Mouse (Mus musculus) C2C12 (cell line): Measurements from ENCODE around the gene Nid1.

Source experiments
- CEBPB ChIP-seq: IDR thresholded peaks from one replicate; pipeline ENCODE4 v1.6.1; 2011; ENCODE audit warnings: low read depth, mild to moderate bottlenecking, control low read depth, moderate library complexity
- CTCF ChIP-seq: IDR thresholded peaks from one replicate; pipeline ENCODE4 v1.5.1; 2011; ENCODE audit not compliant: control insufficient read depth, insufficient read depth, insufficient read length
- FOSL1 ChIP-seq: IDR thresholded peaks from one replicate; pipeline ENCODE4 v1.8.0; 2011; ENCODE audit warnings: mild to moderate bottlenecking, low read length; ENCODE audit not compliant: poor library complexity, insufficient read depth, severe bottlenecking
- MAX ChIP-seq: IDR thresholded peaks from one replicate; pipeline ENCODE4 v1.6.1; 2011; ENCODE audit warnings: mild to moderate bottlenecking, control low read depth
- MYOD1 ChIP-seq: IDR thresholded peaks from one replicate; pipeline ENCODE4 v1.6.1; 2011; ENCODE audit warnings: low read depth; ENCODE audit not compliant: control insufficient read depth, insufficient read length
- MYOG ChIP-seq: IDR thresholded peaks from one replicate; pipeline ENCODE4 v1.6.1; 2011; ENCODE audit not compliant: control insufficient read depth, insufficient read length; ENCODE audit errors: extremely low read depth
- USF1 ChIP-seq: IDR thresholded peaks from one replicate; pipeline ENCODE4 v1.6.1; 2011; ENCODE audit warnings: low read depth, mild to moderate bottlenecking, control low read depth, moderate library complexity

GRCm38 (mm10) chr13:13531923-13532322 lies 94.6 kb downstream of the Nid1 start:
- TF ChIP-seq CTCF (no peak), MYOD1 (no peak), FOSL1 (no peak), CEBPB (no peak), USF1 (no peak), MAX (no peak), MYOG (no peak)
